Mouse (Mus musculus) neutrophil, adult 59 days (primary cell): ENCODE data around the gene Arxes1. TPM values are rescaled to one million over a fixed set of nuclear protein-coding genes. Genes with fewer than 3 reads are reported as not detected.

Experiments used
- total RNA-seq, 2 experiments: library from RNA; stranded (reverse); gene quantifications; 1 replicate in 1 of 2; 2 replicates in 1 of 2; pipeline ENCODE4 v1.2.4; 2023

Gene Arxes1
- total RNA-seq, result not detected

GRCm38 (mm10) chrX:136032799-136033763, at the start of gene Arxes1:
Arxes1 (plus strand) TSS chrX:136033367.

GRCm38 (mm10) chrX:135993664-135994119, 39.5 kb upstream of the Arxes1 start, which contains the start of gene Arxes2:
Arxes2 (plus strand) TSS chrX:135993824.

GRCm38 (mm10) chrX:136068020-136068419, 34.9 kb downstream of the Arxes1 start, which contains the start of gene Bex2:
Bex2 (minus strand) TSS chrX:136068236.

Other genes with a start within 250 kb of the Arxes1 start
- 1 to 10 TPM; 2.3 to 3.6 TPM for gene Bhlhb9, start 235.8 kb upstream of the Arxes1 start, total RNA-seq
- gene Gprasp2, start 194.3 kb upstream of the Arxes1 start, total RNA-seq, result 1 to 10 TPM in 1 of 2 experiments, not detected in 1; 1.4 TPM
- not detected for gene Arxes2, start 39.5 kb upstream of the Arxes1 start, total RNA-seq
- gene Bex2, start 34.9 kb downstream of the Arxes1 start, total RNA-seq, result not detected
- gene Nxf3, start 51.9 kb downstream of the Arxes1 start, total RNA-seq, result not detected
- under 1 TPM; 0.86 to 1.00 TPM for gene Bex4, start 105.6 kb downstream of the Arxes1 start, total RNA-seq
- 1 to 10 TPM; 7.6 to 8.7 TPM for gene Tceal8, start 139.0 kb downstream of the Arxes1 start, total RNA-seq
- not detected for gene Tceal5, start 170.5 kb downstream of the Arxes1 start, total RNA-seq
- gene Tceal7, start 181.4 kb downstream of the Arxes1 start, total RNA-seq, result not detected
- gene Bex1, start 182.1 kb downstream of the Arxes1 start, total RNA-seq, result under 1 TPM in 1 of 2 experiments, not detected in 1; 0.97 TPM
- 10 to 100 TPM; 25.4 to 27.6 TPM for gene Tceal9, start 211.7 kb downstream of the Arxes1 start, total RNA-seq
- gene Bex3, start 236.9 kb downstream of the Arxes1 start, total RNA-seq, result 10 to 100 TPM; 29.0 to 33.0 TPM